Mouse (Mus musculus) gonadal fat pad, adult 2 months (tissue): ENCODE data around the gene App. TPM values are rescaled to one million over a fixed set of nuclear protein-coding genes. Genes with fewer than 3 reads are reported as not detected.
A peak's percentile ranks its signal among the peaks of the same experiment; 100 is the strongest.

Source experiments
- DNase-seq: peaks from one replicate; pipeline ENCODE4 v3.0.0-alpha.2; 2012; ENCODE audit warnings: low read depth
- polyA plus RNA-seq: library from polyadenylated mRNA; depleted of rRNA; stranded (reverse); fragments of >200 nt; gene quantifications from 2 replicates; pipeline ENCODE4 v1.2.3, GENCODE M21; 2012

App gene
- polyA plus RNA-seq, 1 experiment = 379 TPM

- DNase-seq = no peak
These were observed 200.0 kb downstream of the App start for GRCm38 (mm10) chr16:84973446-84974175.

DNA sequence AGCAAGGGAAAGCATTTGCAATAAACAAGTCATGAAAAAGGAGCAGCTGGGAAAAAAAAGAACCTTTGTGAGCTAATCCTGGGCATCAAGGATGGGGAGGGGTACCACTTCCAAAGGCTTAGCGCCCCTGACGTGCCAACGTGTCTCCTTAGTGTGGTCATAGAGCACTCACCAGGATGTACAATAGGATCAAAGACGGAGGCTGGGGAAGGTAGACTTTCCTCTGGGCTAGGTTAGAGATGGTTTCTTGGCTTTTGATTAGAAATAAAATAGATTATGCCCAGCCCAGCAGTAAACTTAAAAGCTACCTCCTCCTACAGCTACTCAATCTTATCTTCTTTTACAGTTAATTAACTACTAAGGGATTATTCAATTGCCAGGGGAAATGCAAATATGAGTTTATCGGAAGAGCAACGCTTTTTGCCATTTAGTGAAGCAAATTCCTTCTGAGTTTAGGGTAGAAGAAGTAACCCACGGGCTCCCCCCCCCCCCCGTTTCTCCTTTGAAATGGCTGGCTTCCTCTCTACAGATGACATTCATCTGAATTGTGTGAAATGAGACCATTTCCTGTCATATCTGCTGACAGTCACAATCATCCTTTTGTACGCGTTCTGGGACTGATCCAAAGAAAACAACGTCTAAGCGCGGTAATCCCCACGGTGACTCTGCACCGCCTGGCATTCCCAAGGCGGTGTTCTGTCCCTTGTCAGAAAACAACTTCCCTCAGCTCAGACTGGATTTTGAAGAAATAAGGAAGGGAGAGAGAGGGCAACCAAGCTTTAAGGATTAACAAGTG, 201.8 kb downstream of the App start:
- DNase-seq = peak; percentile 20

DNA sequence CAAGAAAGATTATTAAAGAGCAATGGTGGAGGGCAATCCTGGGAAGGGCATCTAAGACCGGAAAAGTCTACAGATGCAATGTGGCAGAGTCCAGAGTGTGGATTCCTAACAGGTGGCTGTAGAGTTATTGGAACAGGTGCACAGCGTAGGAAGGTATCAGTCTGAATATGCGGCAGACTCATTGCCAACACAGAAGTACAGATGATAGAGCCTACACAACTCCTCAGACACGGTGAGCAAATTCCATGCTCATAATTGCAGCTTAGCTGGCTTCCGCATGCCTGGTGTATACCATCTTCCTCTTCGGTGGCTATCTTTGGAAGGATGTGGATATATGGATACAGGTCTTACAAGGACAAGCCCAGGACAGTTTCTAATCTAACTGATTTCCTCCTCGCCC, 204.5 kb downstream of the App start:
- DNase-seq = no peak

- DNase-seq = no peak
These were observed 206.6 kb downstream of the App start for GRCm38 (mm10) chr16:84966983-84967382.

DNA sequence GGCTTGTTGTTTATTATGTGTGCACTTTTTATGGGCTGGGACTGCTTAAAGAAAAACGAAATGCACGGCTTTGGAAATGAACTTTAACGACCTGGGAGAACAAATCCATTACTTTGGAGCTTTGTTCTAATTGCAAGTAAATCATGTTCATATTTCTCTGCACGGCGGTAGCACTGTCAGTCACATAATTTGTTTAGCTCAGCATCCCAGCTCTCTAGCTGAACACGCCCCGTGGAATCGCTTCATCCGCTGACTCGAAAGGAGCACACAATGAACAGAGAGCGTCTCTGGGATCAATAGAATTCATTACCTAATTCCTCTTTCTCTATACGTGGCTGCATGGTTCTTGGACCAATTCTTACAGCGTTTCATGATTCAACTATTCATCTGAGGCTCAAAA, 207.5 kb downstream of the App start:
- DNase-seq = no peak

DNA sequence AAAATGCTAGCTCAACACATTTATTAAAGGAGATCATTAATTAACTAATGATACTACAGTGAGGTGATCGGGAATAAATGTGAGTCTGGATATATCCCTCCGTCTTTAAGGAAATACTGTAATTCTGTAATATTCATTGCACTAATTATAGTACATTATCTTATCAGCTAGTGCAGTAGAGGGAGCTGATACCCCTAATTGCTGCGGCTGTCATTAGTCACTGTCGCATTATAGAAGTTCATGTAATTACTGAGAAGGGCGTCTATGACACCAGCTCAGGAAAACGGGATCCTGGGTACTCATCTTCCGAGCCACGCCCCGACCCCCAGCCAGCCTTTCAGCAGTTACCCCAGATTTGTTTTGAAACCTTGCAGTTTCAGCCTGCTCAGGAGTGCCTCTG, 209.6 kb downstream of the App start:
- no peak for DNase-seq

- no peak for DNase-seq
These were observed 210.0 kb downstream of the App start for GRCm38 (mm10) chr16:84963527-84963926.

- no peak for DNase-seq
These were observed 216.3 kb downstream of the App start for GRCm38 (mm10) chr16:84957253-84957652.

DNA sequence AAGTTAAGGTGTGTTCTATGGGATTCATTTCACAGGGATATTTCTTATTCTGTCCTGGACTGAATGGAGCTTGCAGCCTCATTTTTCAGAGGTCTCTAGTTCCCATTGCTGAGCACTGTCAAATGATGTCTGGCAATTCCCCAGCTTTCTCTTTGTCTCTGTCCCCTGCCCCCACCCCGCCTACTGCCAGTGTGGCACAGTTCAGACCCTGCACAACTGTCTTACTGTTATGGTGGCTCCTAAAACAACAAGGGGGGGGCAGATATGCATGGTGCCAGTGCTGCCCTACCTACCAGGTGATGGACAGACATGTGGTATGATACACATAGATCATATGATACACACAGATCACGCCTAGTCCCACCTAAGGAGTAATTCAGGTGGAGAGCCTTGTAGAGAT, 216.9 kb downstream of the App start:
- no peak for DNase-seq

DNA sequence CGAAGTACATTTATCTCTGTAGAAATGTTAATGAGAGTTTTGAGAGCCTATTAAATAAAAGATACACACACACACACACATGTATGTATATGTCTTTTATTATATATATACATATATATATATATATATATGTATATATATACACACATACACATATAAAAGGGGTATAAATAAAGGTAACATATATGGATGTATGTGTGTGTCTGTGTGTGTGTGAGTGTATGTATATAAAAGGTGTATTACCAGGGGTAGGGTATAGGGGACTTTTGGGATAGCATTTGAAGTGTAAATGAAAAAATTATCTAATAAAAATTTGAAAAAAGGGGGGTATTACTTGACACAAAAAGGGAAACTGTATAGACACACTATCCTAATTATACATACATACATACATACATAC, 217.7 kb downstream of the App start:
- no peak for DNase-seq

GRCm38 (mm10) chr16:84955204-84955839, 218.2 kb downstream of the App start:
- DNase-seq = peak; percentile 9

DNA sequence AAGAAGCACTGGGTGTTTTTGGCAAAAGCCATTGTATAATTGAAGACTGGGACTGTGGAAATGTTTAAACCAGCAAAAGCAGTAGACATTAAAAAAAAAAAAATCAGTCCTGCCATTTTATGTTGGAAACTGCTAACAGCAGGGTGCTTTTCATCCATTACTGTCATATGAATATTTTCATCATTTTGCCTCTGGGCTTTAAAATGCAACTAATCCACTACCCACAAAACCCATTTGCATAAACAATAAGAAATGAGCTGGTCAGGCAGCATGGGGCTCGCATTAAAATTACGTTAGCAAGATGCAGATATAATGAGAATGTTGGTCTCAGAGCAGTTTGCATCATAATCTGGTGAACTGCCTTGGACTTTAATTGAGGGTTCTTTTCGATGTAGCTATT, 242.5 kb downstream of the App start:
- no peak for DNase-seq

- DNase-seq = no peak
These were observed 245.7 kb downstream of the App start for GRCm38 (mm10) chr16:84927827-84928226.

DNA sequence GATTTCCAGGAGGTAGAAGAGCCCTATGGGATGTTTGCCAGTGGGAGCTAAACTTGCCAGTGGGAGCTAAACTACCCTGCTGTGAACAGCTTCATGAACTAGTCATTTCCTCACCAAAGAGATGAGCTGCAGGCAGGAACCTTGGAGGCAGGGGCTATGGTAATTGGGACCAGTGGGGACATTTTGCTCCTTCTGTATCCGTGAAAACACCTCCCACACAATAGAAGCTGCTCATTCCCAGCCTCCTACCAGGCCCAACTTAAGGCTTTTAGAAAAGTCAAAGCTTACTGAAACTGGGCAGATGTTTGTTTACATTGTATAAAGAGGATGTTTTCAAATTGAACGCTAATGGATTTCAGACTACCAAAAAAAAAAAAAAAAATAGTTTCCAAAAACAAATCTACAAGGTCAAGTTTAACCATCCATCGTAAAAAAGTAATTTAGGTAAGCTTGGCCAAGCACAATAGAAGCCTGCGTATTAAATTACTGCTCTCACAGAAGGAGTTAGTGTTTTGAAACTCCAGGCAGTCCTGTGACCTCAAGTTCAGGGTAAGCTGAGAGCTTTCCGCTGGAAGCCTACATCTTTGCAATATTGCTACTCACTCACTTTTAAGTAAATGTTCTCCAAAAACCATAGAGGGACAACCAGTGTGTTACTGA, 253.8 kb downstream of the App start:
- DNase-seq = no peak

DNA sequence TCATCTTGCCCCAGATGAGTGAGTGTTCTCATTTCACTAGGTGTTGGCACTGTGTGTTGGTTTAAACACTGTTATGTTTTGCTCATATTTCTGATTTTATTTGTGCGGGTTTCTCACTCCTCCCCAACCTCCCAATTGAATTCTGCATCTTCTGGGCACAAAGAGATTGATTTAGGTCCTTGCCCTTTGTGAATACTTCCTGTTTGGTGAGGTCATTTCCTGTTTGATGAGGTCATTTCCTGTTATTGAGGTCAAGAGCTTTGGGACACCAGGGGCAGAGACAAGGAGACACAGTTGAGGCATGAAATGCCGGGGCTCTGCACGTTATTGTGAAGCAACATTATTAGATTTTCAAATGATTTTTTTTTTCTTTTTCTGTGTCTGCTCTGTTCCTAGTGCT, 254.5 kb downstream of the App start:
- no peak for DNase-seq

GRCm38 (mm10) chr16:84916772-84917171, 256.8 kb downstream of the App start:
- DNase-seq = no peak

- no peak for DNase-seq
These were observed 261.9 kb downstream of the App start for GRCm38 (mm10) chr16:84911477-84912165.

DNA sequence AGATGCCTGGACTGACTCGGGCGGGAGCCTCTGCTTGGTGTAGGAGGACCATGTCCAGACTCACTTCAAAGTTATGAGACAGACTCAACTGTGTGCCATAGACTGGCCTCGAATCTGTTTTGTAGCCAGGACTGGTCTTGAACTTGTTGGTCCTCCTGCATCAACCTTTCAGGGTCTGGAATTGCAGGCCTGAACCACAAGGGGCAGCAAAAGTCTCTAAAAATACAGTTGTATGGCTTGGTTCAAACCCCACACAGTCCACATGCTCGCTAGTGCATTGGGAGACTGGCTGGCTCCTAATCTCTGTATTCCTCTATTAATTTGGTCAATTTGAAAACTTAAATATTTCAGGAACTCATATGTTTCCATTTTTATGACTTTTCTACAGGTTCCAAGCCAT, 270.6 kb downstream of the App start:
- no peak for DNase-seq
